Mouse (Mus musculus): ENCODE data around the gene Rom1.
A peak's percentile ranks its signal among the peaks of the same experiment; 100 is the strongest.
"Not testable (repeated sequence)": the region's sequence is repeated elsewhere in the genome, so short reads cannot be mapped to it uniquely, and the experiment has no call there.

The Rom1 gene

GRCm38 (mm10) chr19:8929224-8930088, at the start of gene Rom1, which contains the start of gene Eml3:
Rom1 (minus strand) TSS chr19:8929356.
Eml3 (plus strand) TSS chr19:8929552.
- peak; percentile 67 to 80 for DNase-seq

GRCm38 (mm10) chr19:8976535-8976934, 47.4 kb upstream of the Rom1 start:
- peak; percentile 72 to 75 for DNase-seq

- DNase-seq = no peak
These were observed 46.3 kb upstream of the Rom1 start for GRCm38 (mm10) chr19:8975491-8975890.

GRCm38 (mm10) chr19:8974638-8975037, 45.5 kb upstream of the Rom1 start:
- DNase-seq = no peak

- DNase-seq = not testable (repeated sequence)
These were observed 43.3 kb upstream of the Rom1 start for GRCm38 (mm10) chr19:8972491-8972890.

- no peak for DNase-seq
These were observed 38.7 kb upstream of the Rom1 start for GRCm38 (mm10) chr19:8967893-8968292.

GRCm38 (mm10) chr19:8967373-8967743, 38.2 kb upstream of the Rom1 start:
- DNase-seq = no peak

GRCm38 (mm10) chr19:8966590-8967372, 37.6 kb upstream of the Rom1 start, which contains the start of gene Eef1g:
Eef1g (plus strand) TSS chr19:8967041.
- peak; percentile 98 for DNase-seq

- no peak for DNase-seq
These were observed 37.0 kb upstream of the Rom1 start for GRCm38 (mm10) chr19:8966198-8966589.

- DNase-seq = peak; percentile 42 to 54
These were observed 36.6 kb upstream of the Rom1 start for GRCm38 (mm10) chr19:8965771-8966170.

GRCm38 (mm10) chr19:8965075-8965474, 35.9 kb upstream of the Rom1 start:
- DNase-seq = peak in 1 of 2 experiments; percentile 16

- DNase-seq = no peak
These were observed 33.1 kb upstream of the Rom1 start for GRCm38 (mm10) chr19:8962256-8962655.

- DNase-seq = no peak
These were observed 25.0 kb upstream of the Rom1 start for GRCm38 (mm10) chr19:8954171-8954570.

GRCm38 (mm10) chr19:8953135-8954039, 24.2 kb upstream of the Rom1 start, which contains the start of gene Tut1:
Tut1 (plus strand) TSS chr19:8953847.
- peak; percentile 92 to 95 for DNase-seq

GRCm38 (mm10) chr19:8952241-8952640, 23.1 kb upstream of the Rom1 start:
- DNase-seq = no peak

GRCm38 (mm10) chr19:8950190-8950589, 21.0 kb upstream of the Rom1 start:
- DNase-seq = no peak

- no peak for DNase-seq
These were observed 17.8 kb upstream of the Rom1 start for GRCm38 (mm10) chr19:8946929-8947328.

- DNase-seq = no peak
These were observed 16.1 kb upstream of the Rom1 start for GRCm38 (mm10) chr19:8945251-8945650.

GRCm38 (mm10) chr19:8944750-8945149, 15.6 kb upstream of the Rom1 start:
- DNase-seq = peak; percentile 62 to 85

GRCm38 (mm10) chr19:8944062-8944461, 14.9 kb upstream of the Rom1 start:
- no peak for DNase-seq

GRCm38 (mm10) chr19:8943047-8943446, 13.9 kb upstream of the Rom1 start:
- no peak for DNase-seq

- DNase-seq = no peak
These were observed 13.3 kb upstream of the Rom1 start for GRCm38 (mm10) chr19:8942276-8942964.

All from cerebellum, postnatal 14 days (tissue).